In the genomic region with DNA sequence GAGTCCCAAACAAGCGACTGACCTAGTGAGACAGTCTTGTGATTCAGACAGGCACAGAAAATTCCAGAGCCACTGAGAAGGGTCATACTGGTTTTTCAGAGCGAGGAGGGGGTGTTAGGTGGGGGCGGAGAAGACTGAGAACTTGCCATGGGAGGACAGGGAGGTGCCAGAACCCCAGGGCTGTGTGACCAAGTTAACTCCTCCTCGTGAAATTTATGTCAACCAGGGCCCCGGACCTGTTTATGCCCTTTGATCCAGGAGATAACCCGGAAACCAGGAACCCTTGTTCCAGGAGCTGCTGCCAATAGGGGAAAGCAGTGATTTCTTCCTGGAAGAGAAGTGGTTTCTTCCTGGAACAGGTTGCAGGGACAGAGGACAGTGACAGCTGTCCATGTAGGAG, we compare ENCODE assay signal across 8 mouse cellular contexts.
DNase-seq lines count a peak whose midpoint lies in the region; ATAC-seq lines count a peak whose summit lies in the region.

No protein-coding gene starts in this region.

- 40% methylated on average over 6 of the region's 6 CpGs for WGBS in neural tube, embryonic 11.5 days
- 41% methylated on average over 6 of the region's 6 CpGs for WGBS in hindbrain, embryonic 12.5 days
- 24% methylated on average over 6 of the region's 6 CpGs for WGBS in liver, embryonic 11.5 days
- whole genome bisulfite sequencing in stomach, embryonic 14.5 days = 16% methylated on average over 6 of the region's 6 CpGs

- peak overlapping the region; percentile 80 for H3K4me2 ChIP-seq in neural tube, embryonic 11.5 days (ENCODE audit: low read depth)
- peak overlapping the region; percentile 89 for H3K4me2 ChIP-seq in hindbrain, embryonic 12.5 days (replicated peaks)
- H3K4me2 ChIP-seq in liver, embryonic 11.5 days = peak overlapping the region; percentile 65
- peak overlapping the region; percentile 93 for H3K4me2 ChIP-seq in stomach, embryonic 14.5 days (replicated peaks; ENCODE audit: low read depth, low read length)

- no peaks in the 10 kb centered on the region for H3K27me3 ChIP-seq in neural tube, embryonic 11.5 days (ENCODE audit: control insufficient read depth, insufficient read depth, low read length)
- no peaks in the 10 kb centered on the region for H3K27me3 ChIP-seq in hindbrain, embryonic 12.5 days
- H3K27me3 ChIP-seq in liver, embryonic 11.5 days (replicated peaks; ENCODE audit: control insufficient read depth, insufficient read depth, low read length) = peaks cover 22% of the 10 kb centered on the region
- H3K27me3 ChIP-seq in stomach, embryonic 14.5 days (ENCODE audit: control insufficient read depth, insufficient read depth, low read length) = no peaks in the 10 kb centered on the region

- no peaks in the 10 kb centered on the region for H3K9me3 ChIP-seq in neural tube, embryonic 11.5 days (ENCODE audit: control insufficient read depth, low read length)
- no peaks in the 10 kb centered on the region for H3K9me3 ChIP-seq in hindbrain, embryonic 12.5 days (replicated peaks)
- no peaks in the 10 kb centered on the region for H3K9me3 ChIP-seq in liver, embryonic 11.5 days (ENCODE audit: control insufficient read depth, low read length)
- H3K9me3 ChIP-seq in stomach, embryonic 14.5 days (ENCODE audit: control insufficient read depth, low read depth, low read length) = no peaks in the 10 kb centered on the region

- H3K4me3 ChIP-seq in neural tube, embryonic 11.5 days (ENCODE audit: low read depth, low read length) = no peak overlapping the region
- H3K4me3 ChIP-seq in hindbrain, embryonic 12.5 days = peak overlapping the region; percentile 44
- no peak overlapping the region; the same call in 1 of the 2 replicates for H3K4me3 ChIP-seq in liver, embryonic 11.5 days (ENCODE audit: low read depth, low read length)
- H3K4me3 ChIP-seq in stomach, embryonic 14.5 days (ENCODE audit: low read depth, low read length) = peak overlapping the region; percentile 42; the same call in 1 of the 2 replicates

- no peaks in the 10 kb centered on the region for H3K36me3 ChIP-seq in neural tube, embryonic 11.5 days (ENCODE audit: control insufficient read depth, insufficient read depth, low read length)
- H3K36me3 ChIP-seq in hindbrain, embryonic 12.5 days = no peaks in the 10 kb centered on the region
- H3K36me3 ChIP-seq in liver, embryonic 11.5 days (ENCODE audit: control insufficient read depth, insufficient read depth, low read length) = no peaks in the 10 kb centered on the region
- H3K36me3 ChIP-seq in stomach, embryonic 14.5 days (ENCODE audit: control insufficient read depth, insufficient read depth, low read length) = no peaks in the 10 kb centered on the region

- H3K9ac ChIP-seq in neural tube, embryonic 11.5 days (ENCODE audit: low read length) = peak overlapping the region; percentile 52
- H3K9ac ChIP-seq in hindbrain, embryonic 12.5 days = peak overlapping the region; percentile 61
- no peak overlapping the region for H3K9ac ChIP-seq in liver, embryonic 11.5 days (ENCODE audit: low read depth, low read length)
- 0 out of 2 replicates have a peak overlapping the region, but pooled peaks have one; percentile 36 for H3K9ac ChIP-seq in stomach, embryonic 14.5 days (replicated peaks; ENCODE audit: low read depth, low read length)

- peaks cover 3% of the 10 kb centered on the region for H3K4me1 ChIP-seq in neural tube, embryonic 11.5 days (ENCODE audit: control insufficient read depth, insufficient read depth, low read length)
- peaks cover 17% of the 10 kb centered on the region for H3K4me1 ChIP-seq in hindbrain, embryonic 12.5 days
- H3K4me1 ChIP-seq in liver, embryonic 11.5 days (replicated peaks; ENCODE audit: control insufficient read depth, insufficient read depth, low read length) = no peaks in the 10 kb centered on the region
- peaks cover 5% of the 10 kb centered on the region; the same call in 1 of the 2 replicates for H3K4me1 ChIP-seq in stomach, embryonic 14.5 days (ENCODE audit: control insufficient read depth, insufficient read depth, low read length)

- H3K27ac ChIP-seq in neural tube, embryonic 11.5 days (ENCODE audit: low read depth, low read length) = no peak overlapping the region
- H3K27ac ChIP-seq in hindbrain, embryonic 12.5 days = 0 out of 2 replicates have a peak overlapping the region, but pooled peaks have one; percentile 73
- no peak overlapping the region for H3K27ac ChIP-seq in liver, embryonic 11.5 days (ENCODE audit: low read depth, low read length)
- H3K27ac ChIP-seq in stomach, embryonic 14.5 days (ENCODE audit: low read length) = no peak overlapping the region

- ATAC-seq in neural tube, embryonic 11.5 days (ENCODE audit: insufficient read depth, low FRiP score, low TSS enrichment) = no peak
- ATAC-seq in hindbrain, embryonic 12.5 days (ENCODE audit: low FRiP score) = no peak
- no peak for ATAC-seq in liver, embryonic 11.5 days (replicated peaks; ENCODE audit: low FRiP score)
- no peak for ATAC-seq in stomach, embryonic 14.5 days (ENCODE audit: insufficient number of reproducible peaks, insufficient read depth, low FRiP score, low read depth)

- no peak for DNase-seq in neural tube, embryonic 11.5 days (ENCODE audit: low spot score)
- DNase-seq in neural tube, embryonic 10.5 days (ENCODE audit: extremely low spot score, low spot score) = no peak
- no peak for DNase-seq in liver, embryonic 11.5 days (ENCODE audit: low spot score)
- DNase-seq in adrenal gland, postnatal 25 days = no peak
- DNase-seq in gastrocnemius, adult 8-10 months (ENCODE audit: low spot score in 2 of 2) = no peak
- DNase-seq in thymus, postnatal 36 days = no peak

Comparison
In these comparisons a context has a peak if more than half of its experiments do, and no peak if none do; other contexts are left out.
1. H3K4me3 ChIP-seq: peak in hindbrain, embryonic 12.5 days (single experiment) and stomach, embryonic 14.5 days (single experiment); none in neural tube, embryonic 11.5 days (single experiment) and liver, embryonic 11.5 days (single experiment).
2. Peak in every context shown above with its lines, with median percentiles within 50 percentile points of each other: H3K4me2 ChIP-seq.